7 mouse cellular contexts compared by ENCODE assay signal in the genomic region with DNA sequence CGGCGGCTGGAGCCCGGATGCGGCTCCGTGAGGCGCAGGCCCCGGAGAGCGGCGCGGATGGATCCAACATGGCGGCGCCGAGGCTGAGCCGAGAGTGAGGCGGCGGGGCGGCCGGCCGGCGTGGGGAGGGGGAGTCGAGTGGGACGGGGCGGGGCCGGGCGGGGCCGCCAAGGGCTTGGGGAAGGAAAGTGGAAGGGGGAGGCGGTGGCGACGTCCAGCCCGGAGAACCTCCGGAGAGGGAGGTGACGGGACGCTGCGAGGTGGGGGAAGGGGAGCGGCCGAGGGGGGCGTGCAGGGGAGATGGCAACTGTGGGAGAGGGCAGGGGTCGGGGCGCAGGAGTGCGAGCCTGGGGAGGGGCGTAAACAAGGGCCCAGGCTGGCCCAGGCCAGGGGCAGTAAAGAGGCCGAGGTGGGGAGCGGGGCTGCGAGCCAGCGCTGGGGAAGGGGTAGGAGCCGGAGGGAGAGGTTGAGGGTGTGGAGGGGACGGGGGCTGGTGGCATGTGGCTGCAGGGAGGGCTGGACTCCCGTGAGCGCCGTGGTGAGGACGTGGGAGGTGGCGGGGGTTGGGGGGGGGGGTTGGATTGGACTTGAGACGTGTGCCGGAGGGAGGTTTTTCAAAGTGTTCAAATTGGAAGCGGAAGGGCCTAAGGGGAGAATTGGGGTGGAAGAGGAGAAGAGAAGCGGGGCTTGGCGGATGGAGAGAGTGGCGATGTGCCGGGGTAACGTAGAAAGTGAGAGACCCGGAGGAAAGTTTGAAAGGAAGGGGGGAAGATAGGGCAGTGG. TPM values are rescaled to one million over a fixed set of nuclear protein-coding genes. Genes with fewer than 3 reads are reported as not detected.
DNase-seq lines count a peak whose midpoint lies in the region; ATAC-seq lines count a peak whose summit lies in the region.

No protein-coding gene starts in this region.

- H3K4me2 ChIP-seq in intestine, embryonic 14.5 days (ENCODE audit: low read length): peak overlapping the region; percentile 89
- peak overlapping the region; percentile 73 for H3K4me2 ChIP-seq in lung, embryonic 16.5 days (ENCODE audit: low read depth, low read length)

- peak overlapping the region; percentile 86 for H3K4me3 ChIP-seq in forebrain, embryonic 10.5 days
- peak overlapping the region; percentile 76 for H3K4me3 ChIP-seq in intestine, embryonic 14.5 days (ENCODE audit: low read depth, low read length)
- H3K4me3 ChIP-seq in lung, embryonic 16.5 days (ENCODE audit: low read length): peak overlapping the region; percentile 91

- no peaks in the 10 kb centered on the region for H3K9me3 ChIP-seq in forebrain, embryonic 10.5 days
- H3K9me3 ChIP-seq in intestine, embryonic 14.5 days (ENCODE audit: control insufficient read depth, low read length): no peaks in the 10 kb centered on the region
- H3K9me3 ChIP-seq in lung, embryonic 16.5 days (ENCODE audit: control insufficient read depth, low read length): no peaks in the 10 kb centered on the region

- 1% methylated on average over 59 of the region's 61 CpGs for WGBS in forebrain, embryonic 10.5 days
- 1% methylated on average over 51 of the region's 61 CpGs for WGBS in intestine, embryonic 14.5 days
- WGBS in lung, embryonic 16.5 days: under 1% methylated on average over 39 of the region's 61 CpGs

- H3K4me1 ChIP-seq in forebrain, embryonic 10.5 days: peaks cover 41% of the 10 kb centered on the region
- H3K4me1 ChIP-seq in intestine, embryonic 14.5 days (replicated peaks; ENCODE audit: control insufficient read depth, insufficient read depth, low read length): peaks cover 19% of the 10 kb centered on the region; the same call in 1 of the 2 replicates
- peaks cover 23% of the 10 kb centered on the region for H3K4me1 ChIP-seq in lung, embryonic 16.5 days (replicated peaks; ENCODE audit: control insufficient read depth, insufficient read depth, low read length)

- peak overlapping the region; percentile 93 for H3K9ac ChIP-seq in intestine, embryonic 14.5 days (ENCODE audit: low read length)
- peak overlapping the region; percentile 99 for H3K9ac ChIP-seq in lung, embryonic 16.5 days (ENCODE audit: low read length)

- peak overlapping the region; percentile 100 for H3K27ac ChIP-seq in forebrain, embryonic 10.5 days
- H3K27ac ChIP-seq in intestine, embryonic 14.5 days (ENCODE audit: low read depth): peak overlapping the region; percentile 99
- peak overlapping the region; percentile 100 for H3K27ac ChIP-seq in lung, embryonic 16.5 days (ENCODE audit: low read length)

- ATAC-seq in intestine, embryonic 14.5 days (replicated peaks; ENCODE audit: low FRiP score, low TSS enrichment, low read depth): peak; percentile 92
- peak; percentile 95 for ATAC-seq in lung, embryonic 16.5 days (ENCODE audit: low read depth)

- no peaks in the 10 kb centered on the region for H3K27me3 ChIP-seq in forebrain, embryonic 10.5 days (ENCODE audit: poor library complexity, severe bottlenecking)
- no peaks in the 10 kb centered on the region for H3K27me3 ChIP-seq in intestine, embryonic 14.5 days (replicated peaks; ENCODE audit: control insufficient read depth, insufficient read depth, low read length)
- no peaks in the 10 kb centered on the region for H3K27me3 ChIP-seq in lung, embryonic 16.5 days (ENCODE audit: control insufficient read depth, insufficient read depth, low read depth, low read length)

- peak; percentile 82 for DNase-seq in urinary bladder, adult 2 months (ENCODE audit: low spot score)
- no peak for DNase-seq in urinary bladder, postnatal 36 days (ENCODE audit: low spot score in 2 of 2)
- peak; percentile 45 for DNase-seq in brain, adult 2 months (ENCODE audit: low read depth, low spot score)
- DNase-seq in forebrain, embryonic 10.5 days (ENCODE audit: extremely low spot score, low spot score): peak; percentile 93
- no peak for DNase-seq in intestine, embryonic 14.5 days (ENCODE audit: low spot score)
- DNase-seq in retina, postnatal 1 day: peak; percentile 93

- peaks cover 28% of the 10 kb centered on the region for H3K36me3 ChIP-seq in forebrain, embryonic 10.5 days (replicated peaks)
- peaks cover 13% of the 10 kb centered on the region for H3K36me3 ChIP-seq in intestine, embryonic 14.5 days (ENCODE audit: control insufficient read depth, insufficient read depth, low read length)
- H3K36me3 ChIP-seq in lung, embryonic 16.5 days (ENCODE audit: control insufficient read depth, insufficient read depth, low read length): no peaks in the 10 kb centered on the region; the same call in 1 of the 2 replicates

RNA-seq across cellular contexts. Expression of gene Dedd, which starts 0.7 kb away (rescaled TPM):
- polyA plus RNA-seq in urinary bladder, adult 2 months (2012; rRNA removed): 50.0 and 53.0 TPM in 2 replicates
- 41.8 and 46.5 TPM in 2 replicates for polyA plus RNA-seq in forebrain, embryonic 10.5 days (2016; fragmentation: Nextera tagmentation; extraction: Ambion mirVana)
- polyA plus RNA-seq in intestine, embryonic 14.5 days (2014; fragmentation: Nextera tagmentation; extraction: Ambion mirVana): 43.8 and 51.1 TPM in 2 replicates
- polyA plus RNA-seq in lung, embryonic 16.5 days (2015; fragmentation: Nextera tagmentation; extraction: Ambion mirVana): 52.0 and 52.1 TPM in 2 replicates

RNA-seq across cellular contexts. Expression of gene Nit1, which starts 15.8 kb away (rescaled TPM):
- polyA plus RNA-seq in urinary bladder, adult 2 months (2012; rRNA removed): 63.1 and 70.2 TPM in 2 replicates
- polyA plus RNA-seq in forebrain, embryonic 10.5 days (2016; fragmentation: Nextera tagmentation; extraction: Ambion mirVana): 37.1 and 38.0 TPM in 2 replicates
- polyA plus RNA-seq in intestine, embryonic 14.5 days (2014; fragmentation: Nextera tagmentation; extraction: Ambion mirVana): 31.1 and 34.6 TPM in 2 replicates
- 43.5 and 44.9 TPM in 2 replicates for polyA plus RNA-seq in lung, embryonic 16.5 days (2015; fragmentation: Nextera tagmentation; extraction: Ambion mirVana)

RNA-seq across cellular contexts. Expression of gene Pfdn2, which starts 15.8 kb away (rescaled TPM):
- 47.8 and 66.6 TPM in 2 replicates for polyA plus RNA-seq in urinary bladder, adult 2 months (2012; rRNA removed)
- polyA plus RNA-seq in forebrain, embryonic 10.5 days (2016; fragmentation: Nextera tagmentation; extraction: Ambion mirVana): 158 and 159 TPM in 2 replicates
- polyA plus RNA-seq in intestine, embryonic 14.5 days (2014; fragmentation: Nextera tagmentation; extraction: Ambion mirVana): 48.2 and 51.4 TPM in 2 replicates
- polyA plus RNA-seq in lung, embryonic 16.5 days (2015; fragmentation: Nextera tagmentation; extraction: Ambion mirVana): 86.4 and 99.8 TPM in 2 replicates

RNA-seq across cellular contexts. Expression of gene Klhdc9, which starts 31.0 kb away (rescaled TPM):
- polyA plus RNA-seq in urinary bladder, adult 2 months (2012; rRNA removed): 2.3 and 2.8 TPM in 2 replicates
- polyA plus RNA-seq in forebrain, embryonic 10.5 days (2016; fragmentation: Nextera tagmentation; extraction: Ambion mirVana): 2.7 and 2.8 TPM in 2 replicates
- polyA plus RNA-seq in intestine, embryonic 14.5 days (2014; fragmentation: Nextera tagmentation; extraction: Ambion mirVana): 1.5 and 1.7 TPM in 2 replicates
- 3.8 and 4.4 TPM in 2 replicates for polyA plus RNA-seq in lung, embryonic 16.5 days (2015; fragmentation: Nextera tagmentation; extraction: Ambion mirVana)

RNA-seq across cellular contexts. Expression of gene Ufc1, which starts 34.8 kb away (rescaled TPM):
- polyA plus RNA-seq in urinary bladder, adult 2 months (2012; rRNA removed): 78.1 and 81.2 TPM in 2 replicates
- 94.3 and 98.6 TPM in 2 replicates for polyA plus RNA-seq in forebrain, embryonic 10.5 days (2016; fragmentation: Nextera tagmentation; extraction: Ambion mirVana)
- 105 and 114 TPM in 2 replicates for polyA plus RNA-seq in intestine, embryonic 14.5 days (2014; fragmentation: Nextera tagmentation; extraction: Ambion mirVana)
- polyA plus RNA-seq in lung, embryonic 16.5 days (2015; fragmentation: Nextera tagmentation; extraction: Ambion mirVana): 109 and 111 TPM in 2 replicates

Comparison
In these comparisons a context has a peak if more than half of its experiments do, and no peak if none do; other contexts are left out.
1. DNase-seq: peak in urinary bladder, adult 2 months (single experiment), brain, adult 2 months (single experiment), forebrain, embryonic 10.5 days (single experiment) and retina, postnatal 1 day (single experiment); none in urinary bladder, postnatal 36 days (0 of 2) and intestine, embryonic 14.5 days (single experiment).
2. Peak in every context shown above with its lines, with median percentiles within 50 percentile points of each other: H3K27ac ChIP-seq and H3K4me3 ChIP-seq.